Mouse (Mus musculus) embryonic stem cell, embryonic (primary cell): ENCODE measurements around the gene Mamdc2.
"Not testable (repeated sequence)": the region's sequence is repeated elsewhere in the genome, so short reads cannot be mapped to it uniquely, and the experiment has no call there.

Experiments
- CTCF ChIA-PET, 4 experiments: fragments of 300-600 bp in 2 of 4; fragments of 350-600 bp in 2 of 4; sonication (Branson Sonifier 250); formaldehyde crosslinking; loops; one replicate each; lab custom pipeline; 2022; ENCODE audit warnings: inconsistent platforms in 2 of 4; lab: Charles Lee
- POLR2A ChIA-PET, 4 experiments: fragments of 300-600 bp in 2 of 4; fragments of 350-600 bp in 2 of 4; sonication (Branson Sonifier 250); formaldehyde crosslinking; loops; one replicate each; lab custom pipeline; 2022; ENCODE audit warnings: antibody characterized with exemption in 4 of 4, inconsistent platforms in 1 of 4; lab: Charles Lee

The Mamdc2 gene

GRCm38 (mm10) chr19:23447988-23448497 is at the start of gene Mamdc2:
TSS of gene Mamdc2 (minus strand) at chr19:23448442.
- CTCF ChIA-PET = interaction anchor here in 3 of 4 experiments (0.7 to 1.7 kb wide), 7 partner anchors 10 to 532 kb away, joined by 3 to 5 read pairs (median 3); no protein-coding TSS in a partner anchor
- POLR2A ChIA-PET = interaction anchor here in 3 of 4 experiments (0.6 to 2.4 kb wide), 4 partner anchors 9 to 20 kb away, joined by 3 to 9 read pairs (median 4); no protein-coding TSS in a partner anchor

- POLR2A ChIA-PET = interaction anchor here in 1 of 4 experiments (1.0 kb wide), 1 partner anchor 456 kb away, joined by 3 read pairs; no protein-coding TSS in a partner anchor
- CTCF ChIA-PET = no interaction called here
Observed at GRCm38 (mm10) chr19:23498011-23498410, 49.8 kb upstream of the Mamdc2 start.

GRCm38 (mm10) chr19:23497171-23497917 is 49.1 kb upstream of the Mamdc2 start:
- CTCF ChIA-PET = interaction anchor here in 2 of 4 experiments (0.8 to 1.2 kb wide), 2 partner anchors 245 to 261 kb away, joined by 3 read pairs; no protein-coding TSS in a partner anchor
- POLR2A ChIA-PET = interaction anchor here in 1 of 4 experiments (1.2 kb wide), 1 partner anchor 10 kb away, joined by 3 read pairs; no protein-coding TSS in a partner anchor

- ChIA-PET POLR2A (interaction anchor here in 1 of 4 experiments (1.2 kb wide), 1 partner anchor 11 kb away, joined by 3 read pairs; no protein-coding TSS in a partner anchor), CTCF (interaction anchor here in 2 of 4 experiments (0.6 to 1.2 kb wide), 2 partner anchors 50 to 262 kb away, joined by 3 to 8 read pairs; no protein-coding TSS in a partner anchor)
Observed at GRCm38 (mm10) chr19:23496536-23496935, 48.3 kb upstream of the Mamdc2 start.

- ChIA-PET CTCF (interaction anchor here in 2 of 4 experiments (0.5 to 1.2 kb wide), 2 partner anchors 121 to 1207 kb away, joined by 5 to 6 read pairs; no protein-coding TSS in a partner anchor), POLR2A (no interaction called here)
Observed at GRCm38 (mm10) chr19:23492663-23493062, 44.4 kb upstream of the Mamdc2 start.

GRCm38 (mm10) chr19:23490703-23491102 is 42.5 kb upstream of the Mamdc2 start:
- ChIA-PET CTCF (interaction anchor here in 3 of 4 experiments (0.7 to 0.8 kb wide), 5 partner anchors 10 to 1184 kb away, joined by 3 to 11 read pairs (median 4); no protein-coding TSS in a partner anchor), POLR2A (interaction anchor here in 3 of 4 experiments (0.6 to 0.7 kb wide), 3 partner anchors 45 to 340 kb away, joined by 3 to 4 read pairs (median 4); no protein-coding TSS in a partner anchor)

GRCm38 (mm10) chr19:23489780-23490179 is 41.5 kb upstream of the Mamdc2 start:
- ChIA-PET CTCF (no interaction called here), POLR2A (interaction anchor here in 3 of 4 experiments (0.6 to 0.7 kb wide), 3 partner anchors 46 to 339 kb away, joined by 3 to 4 read pairs (median 4); no protein-coding TSS in a partner anchor)

GRCm38 (mm10) chr19:23487421-23487820 is 39.2 kb upstream of the Mamdc2 start:
- ChIA-PET CTCF (interaction anchor here in 1 of 4 experiments (0.6 kb wide), 1 partner anchor 8 kb away, joined by 7 read pairs; no protein-coding TSS in a partner anchor), POLR2A (interaction anchor here in 1 of 4 experiments (0.9 kb wide), 1 partner anchor 15 kb away, joined by 3 read pairs; no protein-coding TSS in a partner anchor)

- CTCF ChIA-PET = interaction anchor here in 3 of 4 experiments (0.5 to 1.5 kb wide), 3 partner anchors 13 to 272 kb away, joined by 3 read pairs; partner anchors contain the start of gene Apba1 (in 1 of the 3)
- POLR2A ChIA-PET = no interaction called here
Observed at GRCm38 (mm10) chr19:23486631-23487270, 38.5 kb upstream of the Mamdc2 start.

GRCm38 (mm10) chr19:23485940-23486600 is 37.8 kb upstream of the Mamdc2 start:
- POLR2A ChIA-PET = no interaction called here
- CTCF ChIA-PET = interaction anchor here in 3 of 4 experiments (0.5 to 1.5 kb wide), 3 partner anchors 12 to 272 kb away, joined by 3 read pairs; partner anchors contain the start of gene Apba1 (in 1 of the 3)

GRCm38 (mm10) chr19:23482571-23482970 is 34.3 kb upstream of the Mamdc2 start:
- POLR2A ChIA-PET, CTCF ChIA-PET: not testable (repeated sequence)

- ChIA-PET POLR2A (interaction anchor here in 3 of 4 experiments (0.5 to 1.5 kb wide), 3 partner anchors 12 to 1012 kb away, joined by 3 to 4 read pairs (median 3); no protein-coding TSS in a partner anchor), CTCF (interaction anchor here (0.5 to 2.2 kb wide), 15 partner anchors 8 to 513 kb away, joined by 3 to 9 read pairs (median 5); partner anchors contain the start of gene Mamdc2 (in 1 of the 4))
Observed at GRCm38 (mm10) chr19:23479597-23479967, 31.3 kb upstream of the Mamdc2 start.

- POLR2A ChIA-PET = interaction anchor here in 3 of 4 experiments (0.5 to 1.5 kb wide), 3 partner anchors 12 to 1013 kb away, joined by 3 to 4 read pairs (median 3); no protein-coding TSS in a partner anchor
- CTCF ChIA-PET = interaction anchor here (0.5 to 2.2 kb wide), 12 partner anchors 9 to 513 kb away, joined by 3 to 9 read pairs (median 5); partner anchors contain the start of gene Mamdc2 (in 1 of the 4)
Observed at GRCm38 (mm10) chr19:23478895-23479596, 30.8 kb upstream of the Mamdc2 start.

- CTCF ChIA-PET = interaction anchor here in 2 of 4 experiments (0.8 to 1.5 kb wide), 3 partner anchors 10 to 562 kb away, joined by 3 read pairs; no protein-coding TSS in a partner anchor
- POLR2A ChIA-PET = no interaction called here
Observed at GRCm38 (mm10) chr19:23477826-23478225, 29.6 kb upstream of the Mamdc2 start.

- CTCF ChIA-PET = interaction anchor here in 1 of 4 experiments (1.0 kb wide), 1 partner anchor 10 kb away, joined by 3 read pairs; no protein-coding TSS in a partner anchor
- POLR2A ChIA-PET = interaction anchor here in 3 of 4 experiments (0.6 to 1.7 kb wide), 9 partner anchors 11 to 905 kb away, joined by 3 to 9 read pairs (median 4); partner anchors contain the start of gene Mamdc2 (in 1 of the 3)
Observed at GRCm38 (mm10) chr19:23467866-23468265, 19.6 kb upstream of the Mamdc2 start.

- ChIA-PET POLR2A (interaction anchor here in 3 of 4 experiments (0.6 to 1.7 kb wide), 4 partner anchors 12 to 130 kb away, joined by 3 to 9 read pairs (median 4); partner anchors contain the start of gene Mamdc2 (in 1 of the 3)), CTCF (interaction anchor here in 2 of 4 experiments (0.5 to 0.8 kb wide), 2 partner anchors 540 to 557 kb away, joined by 3 read pairs; no protein-coding TSS in a partner anchor)
Observed at GRCm38 (mm10) chr19:23467011-23467410, 18.8 kb upstream of the Mamdc2 start.
